Mouse (Mus musculus): ENCODE data around the gene Sumo3. TPM values are rescaled to one million over a fixed set of nuclear protein-coding genes. Genes with fewer than 3 reads are reported as not detected.

Gene Sumo3
- polyA plus RNA-seq, 1 experiment from 2014 or later, result 313 TPM

DNA sequence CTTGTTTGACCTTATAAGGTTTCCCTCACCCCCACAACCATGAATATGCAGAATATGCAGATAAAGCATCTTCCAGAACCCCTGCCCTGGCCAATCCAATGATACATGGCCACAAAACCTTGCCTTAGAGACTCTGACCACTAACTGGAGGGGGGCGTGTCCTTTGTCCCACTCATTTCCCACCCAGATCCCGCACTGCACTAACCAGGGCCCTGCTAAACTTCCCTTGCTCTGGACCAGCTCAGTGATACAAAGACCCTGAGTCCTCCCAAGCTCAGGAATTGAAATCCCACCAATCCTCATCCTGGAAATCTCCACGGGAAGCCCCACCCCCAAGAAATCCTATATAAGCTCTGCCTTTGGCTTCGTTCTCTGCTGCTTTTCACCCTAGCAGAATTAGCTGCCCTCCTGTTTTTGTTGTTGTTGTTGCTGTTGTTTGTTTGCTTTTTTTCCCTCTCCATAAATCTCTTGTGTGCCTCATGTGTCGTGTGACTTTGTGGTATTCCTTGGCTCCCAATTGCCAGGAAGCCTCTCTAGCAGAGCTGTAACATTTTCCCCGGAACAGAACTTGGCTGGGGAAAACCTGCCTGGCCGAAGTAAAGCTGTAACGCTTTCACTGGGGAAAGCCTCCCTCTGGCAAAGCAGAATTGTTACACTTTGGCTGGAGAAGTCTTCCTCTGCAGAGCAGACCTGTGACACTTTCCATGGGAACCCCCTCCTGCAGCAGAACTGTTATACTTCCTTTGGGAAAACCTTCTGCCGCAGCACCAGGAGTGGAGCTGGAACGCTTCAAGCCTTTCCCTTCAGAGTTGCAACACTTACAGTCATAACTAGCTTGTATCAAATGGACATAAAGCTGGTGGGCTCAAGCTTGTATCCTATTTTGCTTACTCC is 25.6 kb upstream of the Sumo3 start:
- no peak for TF ChIP-seq CTCF (IDR thresholded peaks at IDR 0.05; ENCODE audit: low read depth)
- Histone ChIP-seq H3K4me2 (ENCODE audit: low read length) (no peak overlapping the region), H3K9me3 (replicated peaks; ENCODE audit: low read length) (no peaks in the 10 kb centered on the region), H3K27ac (no peak overlapping the region), H3K9ac (ENCODE audit: low read depth, low read length) (no peak overlapping the region), H3K27me3 (ENCODE audit: insufficient read depth, low read length) (no peaks in the 10 kb centered on the region), H3K4me3 (replicated peaks; ENCODE audit: low read depth, low read length) (no peak overlapping the region), H3K36me3 (ENCODE audit: insufficient read depth, low read length) (no peaks in the 10 kb centered on the region), H3K4me1 (replicated peaks; ENCODE audit: insufficient read depth, low read length) (peaks cover 21% of the 10 kb centered on the region; the same call in 1 of the 2 replicates)
- DNase-seq (ENCODE audit: low spot score), result no peak
- ATAC-seq (replicated peaks; ENCODE audit: low FRiP score, low read depth), result no peak
- 61% methylated on average over 10 of the region's 10 CpGs for WGBS

DNA sequence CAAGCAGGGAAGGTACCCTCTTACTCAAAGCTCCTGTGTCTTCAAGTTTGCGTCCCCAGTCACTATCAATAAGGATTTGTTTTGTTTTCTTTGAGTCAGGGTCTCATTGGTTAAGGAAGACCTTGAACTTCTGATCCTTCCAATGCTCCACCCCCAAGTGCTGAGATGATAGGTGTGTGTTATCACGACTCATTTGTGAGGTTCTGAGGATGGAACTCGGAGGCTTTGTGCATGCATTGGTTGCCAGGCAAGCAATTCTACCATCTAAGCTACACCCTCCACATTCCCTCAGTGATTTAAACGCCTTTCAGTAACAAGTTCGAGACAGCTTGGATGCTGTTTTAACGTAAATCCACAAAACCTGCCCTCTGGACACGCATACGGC is 24.9 kb upstream of the Sumo3 start:
- TF ChIP-seq CTCF (IDR thresholded peaks at IDR 0.05; ENCODE audit: low read depth), result no peak
- DNase-seq (ENCODE audit: low spot score) (no peak), ATAC-seq (replicated peaks; ENCODE audit: low FRiP score, low read depth) (no peak)
- Histone ChIP-seq H3K9ac (ENCODE audit: low read depth, low read length) (peak overlapping the region; percentile 41; the same call in 1 of the 2 replicates), H3K4me2 (ENCODE audit: low read length) (peak overlapping the region; percentile 85), H3K4me1 (replicated peaks; ENCODE audit: insufficient read depth, low read length) (peaks cover 21% of the 10 kb centered on the region; the same call in 1 of the 2 replicates), H3K4me3 (replicated peaks; ENCODE audit: low read depth, low read length) (peak overlapping the region; percentile 75), H3K27ac (peak overlapping the region; percentile 38; the same call in 1 of the 2 replicates), H3K9me3 (replicated peaks; ENCODE audit: low read length) (no peaks in the 10 kb centered on the region), H3K36me3 (ENCODE audit: insufficient read depth, low read length) (0 out of 2 replicates have a peak, but pooled peaks cover 4% of the 10 kb centered on the region), H3K27me3 (ENCODE audit: insufficient read depth, low read length) (no peaks in the 10 kb centered on the region)
- 8% methylated on average over 8 of the region's 8 CpGs for WGBS

DNA sequence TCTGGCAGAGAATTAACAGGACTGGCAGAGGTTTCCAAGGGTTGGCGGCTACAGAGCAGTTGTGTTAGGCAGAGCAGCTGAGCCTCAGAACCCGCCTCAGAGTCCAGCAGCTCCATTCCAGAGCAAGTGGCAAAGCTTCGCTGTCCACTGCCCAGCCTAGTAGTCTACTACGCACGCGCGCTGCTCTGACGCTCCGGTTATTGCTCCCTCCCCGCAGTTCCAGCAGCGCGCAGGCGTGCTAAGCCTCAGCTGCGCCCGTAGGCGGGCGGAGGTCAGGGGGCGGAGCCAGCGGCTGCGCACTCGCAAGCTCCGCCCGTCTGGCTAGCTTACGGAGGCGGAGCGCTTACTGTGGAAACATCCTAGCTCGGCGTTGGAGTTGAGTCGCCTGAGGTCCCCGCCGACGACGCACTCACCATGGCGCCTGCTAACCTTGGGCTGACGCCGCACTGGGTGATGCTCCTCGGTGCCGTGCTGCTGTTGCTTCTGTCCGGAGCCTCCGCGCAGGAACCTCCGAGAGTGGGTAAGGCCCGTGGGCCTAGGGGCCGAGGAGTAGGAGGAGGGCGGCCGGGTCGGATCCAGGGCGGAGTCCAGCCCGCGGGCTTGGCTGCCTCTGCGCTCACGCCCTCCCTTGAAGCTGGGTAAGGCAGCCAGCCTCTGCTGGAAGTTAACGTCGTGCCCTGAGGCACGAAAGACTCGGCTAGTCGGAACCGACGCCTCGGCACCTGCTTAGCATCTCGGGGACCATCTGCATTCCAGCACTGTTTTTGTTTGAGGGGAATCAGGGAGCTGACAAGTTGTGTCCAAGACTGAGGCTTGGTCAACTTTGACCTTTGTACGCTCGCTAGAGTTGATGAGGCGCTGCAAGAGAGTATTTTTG is 24.3 kb upstream of the Sumo3 start, which contains the start of gene Pttg1ip:
TSS of gene Pttg1ip (plus strand) at position 313 of the 877 bp plus-strand sequence.
- Histone ChIP-seq H3K27ac (peak within 1 kb of the TSS; percentile 97), H3K9me3 (replicated peaks; ENCODE audit: low read length) (no peaks in the 10 kb centered on the region), H3K4me3 (replicated peaks; ENCODE audit: low read depth, low read length) (peak within 1 kb of the TSS; percentile 75), H3K4me1 (replicated peaks; ENCODE audit: insufficient read depth, low read length) (peaks cover 21% of the 10 kb centered on the region; the same call in 1 of the 2 replicates), H3K36me3 (ENCODE audit: insufficient read depth, low read length) (0 out of 2 replicates have a peak, but pooled peaks cover 4% of the 10 kb centered on the region), H3K4me2 (ENCODE audit: low read length) (peak within 1 kb of the TSS; percentile 85), H3K9ac (ENCODE audit: low read depth, low read length) (peak within 1 kb of the TSS; percentile 85), H3K27me3 (ENCODE audit: insufficient read depth, low read length) (no peaks in the 10 kb centered on the region)
- DNase-seq (ENCODE audit: low spot score), result peak; percentile 100
- under 1% methylated on average over 64 of the region's 64 CpGs for WGBS
- peak; percentile 91 for ATAC-seq (replicated peaks; ENCODE audit: low FRiP score, low read depth)
- TF ChIP-seq CTCF (IDR thresholded peaks at IDR 0.05; ENCODE audit: low read depth), result no peak

DNA sequence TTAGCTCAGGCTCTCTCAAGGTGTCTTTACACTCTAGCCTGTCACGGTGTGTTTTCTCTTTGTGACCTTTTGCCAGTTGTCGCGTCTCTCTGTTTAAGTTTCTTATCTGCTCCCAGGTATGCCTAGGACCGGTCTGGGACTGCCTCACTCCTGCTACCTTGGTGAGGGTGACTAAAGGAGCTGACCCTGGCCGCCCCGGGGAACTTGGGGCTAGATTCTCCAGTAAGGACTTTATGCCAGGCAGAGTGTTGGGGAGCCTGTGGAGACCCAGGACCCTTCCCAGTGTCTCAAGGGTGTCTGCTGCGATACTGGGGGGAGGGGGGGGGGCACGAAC is 23.6 kb upstream of the Sumo3 start:
- H3K9ac ChIP-seq (ENCODE audit: low read depth, low read length), result peak overlapping the region; percentile 85
- peaks cover 21% of the 10 kb centered on the region; the same call in 1 of the 2 replicates for H3K4me1 ChIP-seq (replicated peaks; ENCODE audit: insufficient read depth, low read length)
- H3K9me3 ChIP-seq (replicated peaks; ENCODE audit: low read length), result no peaks in the 10 kb centered on the region
- TF ChIP-seq CTCF (IDR thresholded peaks at IDR 0.05; ENCODE audit: low read depth), result no peak
- 3% methylated on average over 8 of the region's 8 CpGs for WGBS
- H3K27me3 ChIP-seq (ENCODE audit: insufficient read depth, low read length), result no peaks in the 10 kb centered on the region
- DNase-seq (ENCODE audit: low spot score) (no peak), ATAC-seq (replicated peaks; ENCODE audit: low FRiP score, low read depth) (no peak)
- H3K4me2 ChIP-seq (ENCODE audit: low read length), result peak overlapping the region; percentile 85
- peak overlapping the region; percentile 97 for H3K27ac ChIP-seq
- peak overlapping the region; percentile 75 for H3K4me3 ChIP-seq (replicated peaks; ENCODE audit: low read depth, low read length)
- 0 out of 2 replicates have a peak, but pooled peaks cover 4% of the 10 kb centered on the region for H3K36me3 ChIP-seq (ENCODE audit: insufficient read depth, low read length)

DNA sequence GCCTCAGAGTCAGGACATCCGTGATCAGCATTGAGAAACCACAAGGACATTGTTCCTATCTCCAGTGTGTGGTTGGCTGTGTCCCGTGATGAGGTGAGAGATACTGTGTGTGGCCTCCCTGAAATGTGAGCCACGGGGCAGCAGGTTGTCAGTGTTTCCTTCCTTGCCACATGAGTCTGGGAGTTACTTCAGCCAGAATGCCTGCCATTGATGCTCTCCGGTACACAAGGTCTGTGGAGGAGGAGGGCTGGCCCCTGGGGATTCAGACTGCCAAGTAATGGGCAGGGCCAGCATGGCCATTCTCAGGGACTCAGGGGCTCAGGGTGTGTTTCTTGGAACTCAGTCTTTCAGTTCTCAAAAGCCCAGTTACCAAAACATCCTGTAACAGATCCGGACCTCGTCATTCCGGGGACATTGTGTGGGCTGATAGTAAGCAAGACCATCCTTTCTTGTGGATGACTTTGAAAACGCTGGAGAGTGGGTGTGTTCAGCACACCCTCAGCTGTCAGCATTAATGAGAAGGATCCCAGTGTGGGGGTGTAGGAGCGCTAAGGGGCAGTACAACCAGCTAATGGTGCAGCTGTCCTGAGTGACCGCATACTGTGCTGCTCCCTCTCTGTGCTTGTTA is 22.0 kb upstream of the Sumo3 start:
- 0 out of 2 replicates have a peak overlapping the region, but pooled peaks have one; percentile 23 for H3K9ac ChIP-seq (ENCODE audit: low read depth, low read length)
- H3K27ac ChIP-seq, result 0 out of 2 replicates have a peak overlapping the region, but pooled peaks have one; percentile 31
- no peaks in the 10 kb centered on the region for H3K9me3 ChIP-seq (replicated peaks; ENCODE audit: low read length)
- no peak for TF ChIP-seq CTCF (IDR thresholded peaks at IDR 0.05; ENCODE audit: low read depth)
- peaks cover 21% of the 10 kb centered on the region; the same call in 1 of the 2 replicates for H3K4me1 ChIP-seq (replicated peaks; ENCODE audit: insufficient read depth, low read length)
- 37% methylated on average over 10 of the region's 10 CpGs for WGBS
- peak overlapping the region; percentile 85; the same call in 1 of the 2 replicates for H3K4me2 ChIP-seq (ENCODE audit: low read length)
- H3K36me3 ChIP-seq (ENCODE audit: insufficient read depth, low read length), result 0 out of 2 replicates have a peak, but pooled peaks cover 8% of the 10 kb centered on the region
- no peak overlapping the region for H3K4me3 ChIP-seq (replicated peaks; ENCODE audit: low read depth, low read length)
- H3K27me3 ChIP-seq (ENCODE audit: insufficient read depth, low read length), result no peaks in the 10 kb centered on the region
- ATAC-seq (replicated peaks; ENCODE audit: low FRiP score, low read depth), result no peak
- DNase-seq (ENCODE audit: low spot score), result peak; percentile 70

Data from kidney, postnatal 0 days (tissue).